Mouse (Mus musculus): ENCODE measurements around the gene Galt.

DNA sequence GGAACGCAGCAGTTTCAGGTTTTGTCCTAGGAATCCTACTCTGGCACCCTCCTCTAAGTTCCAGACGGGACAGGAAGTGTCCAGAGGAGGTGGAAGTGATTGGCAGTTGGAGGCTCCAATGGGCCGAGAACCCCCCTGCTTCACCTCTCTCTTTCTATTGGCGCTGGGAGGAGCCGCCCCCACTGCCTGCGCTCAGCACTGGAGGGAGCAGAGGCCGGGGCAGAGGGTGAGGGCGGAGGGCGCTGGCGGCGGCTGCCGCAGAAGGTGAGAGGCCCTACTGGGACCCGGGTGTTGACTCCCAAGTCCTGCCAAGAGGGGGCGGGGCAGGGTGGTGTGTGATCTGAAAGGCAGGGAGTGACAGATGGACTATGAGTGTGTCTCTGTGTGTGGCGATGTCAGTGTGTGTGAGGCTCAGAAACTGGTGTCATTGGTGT, 5.3 kb downstream of the Galt start:
- TF ChIP-seq CTCF (IDR thresholded peaks at IDR 0.05; ENCODE audit: low read depth), result peak; percentile 55
- no peak for TF ChIP-seq EP300 (optimal IDR thresholded peaks at IDR 0.05)

All from stomach, postnatal 0 days (tissue).